Mouse (Mus musculus) small intestine, adult 2 months (tissue): ENCODE results near the gene Gm45140. TPM values are rescaled to one million over a fixed set of nuclear protein-coding genes. Genes with fewer than 3 reads are reported as not detected.

Experiments used
- H3K27ac ChIP-seq: fragments of 200-500 bp; 2 replicates; pipeline ENCODE4 v1.5.1; 2012; ENCODE audit warnings: low read depth, low read length, control low read depth, inconsistent platforms; ENCODE audit not compliant: insufficient read depth
- H3K27me3 ChIP-seq: fragments of 200-500 bp; 2 replicates; pipeline ENCODE4 v1.6.1; 2012; ENCODE audit warnings: mild to moderate bottlenecking, moderate library complexity, low read length, inconsistent platforms; ENCODE audit not compliant: control insufficient read depth, insufficient read depth
- H3K36me3 ChIP-seq: fragments of 200-500 bp; 2 replicates; pipeline ENCODE4 v1.6.1; 2012; ENCODE audit warnings: mild to moderate bottlenecking, low read length, control low read depth, inconsistent platforms; ENCODE audit not compliant: control insufficient read depth, insufficient read depth
- H3K4me1 ChIP-seq: fragments of 200-500 bp; 2 replicates; pipeline ENCODE4 v1.6.1; 2012; ENCODE audit warnings: low read length, inconsistent platforms, mixed read lengths; ENCODE audit not compliant: control insufficient read depth, insufficient read depth, insufficient read length
- H3K4me3 ChIP-seq: fragments of 200-500 bp; 2 replicates; pipeline ENCODE4 v1.5.1; 2012; ENCODE audit warnings: low read depth, mild to moderate bottlenecking, control low read depth, inconsistent platforms, low read length, moderate library complexity
- CTCF ChIP-seq: fragments of 200-500 bp; IDR thresholded peaks from 2 replicates; pipeline ENCODE4 v1.5.1; 2012; ENCODE audit warnings: low read depth, mild to moderate bottlenecking, control low read depth, inconsistent platforms, low read length, moderate library complexity, mixed read lengths; ENCODE audit not compliant: insufficient replicate concordance, insufficient read length; ENCODE audit errors: extremely low read depth
- POLR2A ChIP-seq: fragments of 200-500 bp; IDR thresholded peaks from 2 replicates; pipeline ENCODE4 v1.6.1; 2012; ENCODE audit warnings: low read depth, mild to moderate bottlenecking, control low read depth, inconsistent platforms, low read length, moderate library complexity
- WGBS: fragments of 180-500 bp; shearing (Covaris S2); methylation state at CpG from one replicate; pipeline ENCODE4 v1.1.7; 2018; 5-methylcytosine and 5-hydroxymethylcytosine counted together
- polyA plus RNA-seq: library from polyadenylated mRNA; depleted of rRNA; stranded (reverse); fragments of >200 nt; gene quantifications from 2 replicates; pipeline ENCODE4 v1.2.3, GENCODE M21; 2012; rRNA removed

Gm45140 gene
- polyA plus RNA-seq, 1 experiment = 0.34 TPM

GRCm38 (mm10) chr6:87745301-87745700 is 90.3 kb downstream of the Gm45140 start:
- 0 out of 2 replicates have a peak overlapping the region, but pooled peaks have one; percentile 12 for H3K27ac ChIP-seq
- no peaks in the 10 kb centered on the region for H3K36me3 ChIP-seq
- 26% methylated on average over 1 of the region's 1 CpGs for WGBS
- no peaks in the 10 kb centered on the region for H3K27me3 ChIP-seq
- 0 out of 2 replicates have a peak, but pooled peaks cover 2% of the 10 kb centered on the region for H3K4me1 ChIP-seq
- H3K4me3 ChIP-seq = no peak overlapping the region
- no peak for TF ChIP-seq POLR2A
- TF ChIP-seq CTCF = no peak

GRCm38 (mm10) chr6:87744632-87745031 is 91.0 kb downstream of the Gm45140 start:
- H3K27me3 ChIP-seq = no peaks in the 10 kb centered on the region
- no peaks in the 10 kb centered on the region for H3K36me3 ChIP-seq
- no peak overlapping the region for H3K4me3 ChIP-seq
- no peak overlapping the region for H3K27ac ChIP-seq
- TF ChIP-seq POLR2A (no peak), CTCF (no peak)
- H3K4me1 ChIP-seq = 0 out of 2 replicates have a peak, but pooled peaks cover 2% of the 10 kb centered on the region
- WGBS = 72% methylated on average over 3 of the region's 3 CpGs

GRCm38 (mm10) chr6:87743281-87743680 is 92.3 kb downstream of the Gm45140 start:
- Histone ChIP-seq H3K36me3 (no peaks in the 10 kb centered on the region), H3K27ac (no peak overlapping the region), H3K27me3 (no peaks in the 10 kb centered on the region), H3K4me1 (0 out of 2 replicates have a peak, but pooled peaks cover 2% of the 10 kb centered on the region), H3K4me3 (no peak overlapping the region)
- 55% methylated on average over 5 of the region's 5 CpGs for WGBS
- TF ChIP-seq POLR2A (no peak), CTCF (no peak)

GRCm38 (mm10) chr6:87742804-87743203 is 92.8 kb downstream of the Gm45140 start:
- Histone ChIP-seq H3K36me3 (no peaks in the 10 kb centered on the region), H3K4me3 (no peak overlapping the region), H3K4me1 (0 out of 2 replicates have a peak, but pooled peaks cover 2% of the 10 kb centered on the region), H3K27me3 (no peaks in the 10 kb centered on the region), H3K27ac (no peak overlapping the region)
- WGBS = 82% methylated on average over 5 of the region's 5 CpGs
- TF ChIP-seq POLR2A (no peak), CTCF (peak; percentile 31; the same call in 1 of the 2 replicates)

- Histone ChIP-seq H3K4me3 (no peak overlapping the region), H3K27me3 (no peaks in the 10 kb centered on the region), H3K36me3 (no peaks in the 10 kb centered on the region), H3K4me1 (0 out of 2 replicates have a peak, but pooled peaks cover 2% of the 10 kb centered on the region), H3K27ac (no peak overlapping the region)
- WGBS = 79% methylated on average over 8 of the region's 8 CpGs
- TF ChIP-seq POLR2A (no peak), CTCF (no peak)
Observed at GRCm38 (mm10) chr6:87741978-87742377, 93.6 kb downstream of the Gm45140 start.

GRCm38 (mm10) chr6:87740496-87740895 is 95.1 kb downstream of the Gm45140 start:
- 0 out of 2 replicates have a peak, but pooled peaks cover 2% of the 10 kb centered on the region for H3K4me1 ChIP-seq
- H3K4me3 ChIP-seq = no peak overlapping the region
- no peaks in the 10 kb centered on the region for H3K36me3 ChIP-seq
- TF ChIP-seq CTCF (no peak), POLR2A (no peak)
- no peak overlapping the region for H3K27ac ChIP-seq
- no peaks in the 10 kb centered on the region for H3K27me3 ChIP-seq

- Histone ChIP-seq H3K36me3 (no peaks in the 10 kb centered on the region), H3K4me1 (0 out of 2 replicates have a peak, but pooled peaks cover 2% of the 10 kb centered on the region), H3K27ac (no peak overlapping the region), H3K27me3 (no peaks in the 10 kb centered on the region), H3K4me3 (no peak overlapping the region)
- WGBS = 43% methylated on average over 6 of the region's 6 CpGs
- TF ChIP-seq POLR2A (no peak), CTCF (no peak)
Observed at GRCm38 (mm10) chr6:87739898-87740297, 95.7 kb downstream of the Gm45140 start.

Other genes with a start within 250 kb of the Gm45140 start
- gene Prokr1, start 245.1 kb downstream of the Gm45140 start, polyA plus RNA-seq = 0.23 and 0.33 TPM in 2 replicates
- gene Aplf, start 163.6 kb downstream of the Gm45140 start, polyA plus RNA-seq = 1.7 and 3.0 TPM in 2 replicates
- 2.6 and 4.0 TPM in 2 replicates for gene Efcc1, start 104.9 kb downstream of the Gm45140 start, polyA plus RNA-seq
- gene Gp9, start 57.7 kb downstream of the Gm45140 start, polyA plus RNA-seq = 1.7 TPM in 1 of 2 replicates, not detected in the other
- 47.2 and 58.4 TPM in 2 replicates for gene Rab43, start 23.6 kb downstream of the Gm45140 start, polyA plus RNA-seq
- 2.2 and 6.7 TPM in 2 replicates for gene Isy1, start 3.0 kb upstream of the Gm45140 start, polyA plus RNA-seq
- gene Cnbp, start 15.3 kb upstream of the Gm45140 start, polyA plus RNA-seq = 63.8 and 77.3 TPM in 2 replicates
- 44.8 and 62.5 TPM in 2 replicates for gene Copg1, start 52.0 kb upstream of the Gm45140 start, polyA plus RNA-seq
- 6.5 and 19.8 TPM in 2 replicates for gene Hmces, start 78.1 kb upstream of the Gm45140 start, polyA plus RNA-seq
- 5.9 and 10.9 TPM in 2 replicates for gene H1fx, start 145.8 kb upstream of the Gm45140 start, polyA plus RNA-seq
- 43.8 and 78.5 TPM in 2 replicates for gene Rab7, start 209.5 kb upstream of the Gm45140 start, polyA plus RNA-seq
- 90.9 and 104 TPM in 2 replicates for gene Rpn1, start 248.7 kb upstream of the Gm45140 start, polyA plus RNA-seq